Mouse (Mus musculus): ENCODE results near the gene Eefsec.
A peak's percentile ranks its signal among the peaks of the same experiment; 100 is the strongest.

DNA sequence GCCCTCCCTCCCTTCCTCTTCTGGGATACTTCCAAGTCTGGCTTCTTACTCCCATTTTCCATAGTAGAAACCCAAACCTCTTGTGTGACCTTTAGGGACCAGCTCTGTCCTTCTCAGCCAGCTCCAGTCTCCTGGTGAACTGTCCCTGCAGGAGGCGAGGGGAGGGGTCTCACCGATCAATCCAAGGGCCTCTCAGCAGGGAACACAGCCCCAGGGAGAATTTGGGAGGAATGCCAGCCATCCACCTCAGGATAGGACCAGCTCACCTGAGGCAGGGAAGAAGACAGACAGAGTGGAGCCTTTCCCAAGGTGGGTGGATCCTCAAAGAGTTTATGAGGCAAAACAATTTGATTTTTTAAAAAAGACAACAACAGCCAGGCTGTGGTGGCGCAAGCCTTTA lies 236.2 kb downstream of the Eefsec start:
- TF ChIP-seq CTCF (IDR thresholded peaks at IDR 0.05; ENCODE audit: low read depth, low read length) (no peak), EP300 (IDR thresholded peaks at IDR 0.05; ENCODE audit: insufficient read depth, low read depth, low read length) (peak; percentile 79), POLR2A (IDR thresholded peaks at IDR 0.05; ENCODE audit: insufficient read depth, low read length) (no peak)
